Mouse (Mus musculus): ENCODE results near the gene Chchd3.

DNA sequence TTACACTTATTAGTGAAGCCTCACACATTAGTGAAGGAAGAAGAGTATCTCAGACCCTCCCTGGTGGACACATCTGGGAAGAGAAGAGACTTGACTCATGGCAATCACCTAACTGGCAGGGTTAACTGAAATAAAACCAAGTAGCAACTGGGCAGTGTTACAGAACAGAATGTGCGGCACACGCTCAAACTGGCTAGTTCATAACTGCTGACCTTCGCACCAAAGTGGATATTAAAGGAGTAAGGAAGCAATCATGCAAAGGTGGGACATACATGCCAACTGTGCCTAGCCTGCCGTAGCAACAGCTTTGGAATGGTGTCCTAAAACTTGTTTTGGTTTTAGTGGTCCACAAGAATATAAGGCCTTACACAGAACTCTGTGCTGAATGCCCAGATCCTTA, 169.3 kb downstream of the Chchd3 start:
- TF ChIP-seq CTCF (conservative IDR thresholded peaks at IDR 0.05; ENCODE audit: low read length) (no peak), POU5F1 (IDR thresholded peaks at IDR 0.05; ENCODE audit: borderline replicate concordance, low read length) (no peak)
